Mouse (Mus musculus): ENCODE measurements at regions not wholly inside any gene's neighbourhood (a gene's known extent, or its start where the extent isn't known, plus 50 kb on each side); places are given as distances from the start of the nearest gene placed in this dataset.

DNA sequence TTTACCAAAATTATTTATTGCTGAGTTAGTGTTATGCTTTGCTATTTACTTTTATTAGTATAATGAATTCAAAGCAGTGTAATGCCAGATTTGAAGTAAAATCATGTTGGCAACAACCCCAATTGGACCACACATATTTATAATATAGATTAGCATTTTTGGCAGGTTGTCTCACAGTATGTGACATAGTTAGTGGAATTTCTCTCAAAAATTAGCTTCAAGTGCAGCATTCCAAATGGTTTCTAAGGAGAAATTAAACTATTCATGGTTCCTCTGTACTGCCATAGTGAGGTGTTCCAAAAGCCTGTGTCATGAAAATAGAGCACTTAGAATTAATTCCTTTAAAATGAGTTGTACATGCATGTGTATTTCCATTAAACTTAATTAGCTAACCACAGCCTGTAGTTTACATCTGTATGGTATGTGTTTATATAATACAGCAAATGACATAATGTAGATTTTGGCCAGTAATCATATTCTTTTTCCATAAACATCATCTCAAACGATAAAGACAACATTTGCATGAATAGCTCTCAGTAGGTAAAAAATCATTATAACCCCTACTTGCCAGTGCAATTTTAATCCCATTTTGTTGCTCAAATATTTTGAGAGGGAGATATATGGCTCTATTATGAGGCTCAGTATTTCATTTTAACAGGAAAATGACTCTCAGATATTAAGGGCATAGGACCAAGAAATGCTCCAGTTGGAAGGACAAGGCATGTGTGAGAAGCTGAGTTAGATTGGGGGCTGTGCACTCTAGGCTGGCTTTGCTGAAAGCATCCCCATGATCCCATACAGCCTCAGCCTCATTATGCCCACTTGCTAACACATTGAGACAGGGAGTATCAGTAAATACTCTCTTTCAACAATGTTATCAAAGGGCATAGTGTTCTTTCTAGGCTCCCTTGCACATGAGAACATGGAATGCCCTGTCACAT is 678.9 kb downstream of the A830018L16Rik start:
- TF ChIP-seq CTCF (IDR thresholded peaks at IDR 0.05; ENCODE audit: control insufficient read depth, insufficient read depth, insufficient replicate concordance, low read depth, low read length): no peak
- TF ChIP-seq POLR2A (IDR thresholded peaks at IDR 0.05; ENCODE audit: control insufficient read depth, low read depth, low read length): no peak
